Mouse (Mus musculus): ENCODE data around the gene Gabarap.

Gabarap gene

GRCm38 (mm10) chr11:69970775-69971174 lies 20.2 kb upstream of the Gabarap start:
- DNase-seq, result no peak

- DNase-seq, result no peak
These were observed 16.0 kb upstream of the Gabarap start for GRCm38 (mm10) chr11:69974907-69975306.

GRCm38 (mm10) chr11:69976271-69976670 lies 14.7 kb upstream of the Gabarap start:
- DNase-seq, result no peak

- no peak for DNase-seq
These were observed 11.1 kb upstream of the Gabarap start for GRCm38 (mm10) chr11:69979827-69980195.

- peak; percentile 98 for DNase-seq
These were observed 10.5 kb upstream of the Gabarap start for GRCm38 (mm10) chr11:69980196-69981140.

GRCm38 (mm10) chr11:69981141-69981762 lies 9.7 kb upstream of the Gabarap start, which contains the start of gene Ctdnep1:
TSS of gene Ctdnep1 (plus strand) at chr11:69981156.
- DNase-seq, result no peak

GRCm38 (mm10) chr11:69982225-69982624 lies 8.7 kb upstream of the Gabarap start, which contains the start of gene Elp5:
TSS of gene Elp5 (minus strand) at chr11:69982517.
- DNase-seq, result no peak

- DNase-seq, result no peak
These were observed 8.1 kb upstream of the Gabarap start for GRCm38 (mm10) chr11:69982877-69983276.

- DNase-seq, result no peak
These were observed 7.6 kb upstream of the Gabarap start for GRCm38 (mm10) chr11:69983377-69983776.

GRCm38 (mm10) chr11:69984431-69984830 lies 6.5 kb upstream of the Gabarap start:
- DNase-seq, result no peak

- DNase-seq, result no peak
These were observed 994 bp upstream of the Gabarap start for GRCm38 (mm10) chr11:69989949-69990348.

- no peak for DNase-seq
These were observed 768 bp downstream of the Gabarap start for GRCm38 (mm10) chr11:69991711-69992110.

- DNase-seq, result peak; percentile 24
These were observed 1.5 kb downstream of the Gabarap start for GRCm38 (mm10) chr11:69992396-69992795.

- DNase-seq, result no peak
These were observed 2.0 kb downstream of the Gabarap start for GRCm38 (mm10) chr11:69992932-69993331.

- DNase-seq, result no peak
These were observed 3.6 kb downstream of the Gabarap start for GRCm38 (mm10) chr11:69994401-69995090.

GRCm38 (mm10) chr11:69995391-69995960 lies 4.5 kb downstream of the Gabarap start, which contains the start of gene Phf23:
TSS of gene Phf23 (plus strand) at chr11:69995777.
- peak; percentile 98 for DNase-seq

- DNase-seq, result peak; percentile 69
These were observed 5.5 kb downstream of the Gabarap start for GRCm38 (mm10) chr11:69996161-69997061.

- DNase-seq, result peak; percentile 95
These were observed 6.1 kb downstream of the Gabarap start for GRCm38 (mm10) chr11:69997070-69997509.

- DNase-seq, result no peak
These were observed 7.9 kb downstream of the Gabarap start for GRCm38 (mm10) chr11:69998567-69999491.

- DNase-seq, result no peak
These were observed 8.7 kb downstream of the Gabarap start for GRCm38 (mm10) chr11:69999666-70000065.
